Mouse (Mus musculus) B cell, adult 2 months (primary cell): ENCODE data around the gene Uncx.
"Not testable (repeated sequence)": the region's sequence is repeated elsewhere in the genome, so short reads cannot be mapped to it uniquely, and the experiment has no call there.

Source experiments
- DNase-seq, 2 experiments: peaks; one replicate each; pipeline ENCODE4 v3.0.0; 2022

Uncx gene

GRCm38 (mm10) chr5:139565462-139565861, 22.2 kb downstream of the Uncx start:
- DNase-seq, result no peak

DNA sequence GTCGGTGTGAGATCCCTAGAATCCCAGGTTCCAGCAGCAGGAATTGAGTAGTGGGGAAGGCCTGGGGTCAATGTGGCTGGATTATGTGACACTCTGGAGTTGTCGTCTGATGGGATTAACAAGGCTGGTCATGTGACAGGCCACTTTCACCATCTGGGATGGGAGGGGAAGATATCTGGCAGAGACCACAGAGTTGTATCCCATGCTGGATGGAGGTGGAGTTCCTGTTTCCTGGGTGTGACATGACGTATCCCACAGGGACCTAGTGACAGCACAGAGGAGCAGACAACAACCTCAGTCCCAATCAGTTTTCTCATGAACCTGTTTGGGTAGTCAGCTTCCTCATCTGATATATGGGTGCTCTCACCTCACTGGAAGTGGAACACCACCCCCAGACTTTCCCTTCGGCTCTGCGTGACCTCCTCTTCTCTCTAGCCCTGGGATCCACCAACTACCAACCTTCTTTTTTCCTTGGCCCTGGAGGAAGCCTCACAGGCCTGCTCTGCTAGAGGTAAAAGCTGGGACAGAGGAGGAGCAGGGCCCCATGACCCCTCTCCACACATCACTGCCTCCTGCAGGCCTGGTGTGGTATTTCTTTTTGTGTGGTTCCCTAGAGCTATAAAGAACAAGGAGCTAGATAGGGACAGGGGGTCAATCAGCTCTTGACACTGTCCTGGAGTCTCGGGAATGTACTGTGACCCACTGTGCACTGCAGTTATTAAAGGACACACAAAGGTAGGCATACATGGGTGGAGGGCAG, 23.5 kb downstream of the Uncx start:
- DNase-seq, result no peak

GRCm38 (mm10) chr5:139568079-139568478, 24.8 kb downstream of the Uncx start:
- DNase-seq, result no peak

DNA sequence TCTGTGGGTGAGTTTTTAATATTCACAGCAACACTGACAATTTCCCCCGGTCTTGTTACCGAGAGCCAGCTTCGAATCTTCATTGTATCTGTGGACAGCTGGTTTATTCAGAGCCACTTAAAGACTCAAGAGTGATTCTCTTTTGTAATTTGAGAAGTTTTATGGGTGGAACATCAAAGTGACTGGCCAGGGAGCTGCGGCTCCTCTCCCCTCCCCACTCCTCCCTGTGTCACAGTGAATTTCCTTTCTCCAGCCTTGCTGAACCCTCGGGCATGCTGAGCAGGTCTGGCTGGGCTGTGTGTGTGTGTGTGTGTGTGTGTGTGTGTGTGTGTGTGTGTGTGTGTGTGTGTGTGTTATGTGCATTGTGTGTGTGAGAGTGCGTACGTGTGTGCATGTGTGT, 29.2 kb downstream of the Uncx start:
- DNase-seq, result no peak

DNA sequence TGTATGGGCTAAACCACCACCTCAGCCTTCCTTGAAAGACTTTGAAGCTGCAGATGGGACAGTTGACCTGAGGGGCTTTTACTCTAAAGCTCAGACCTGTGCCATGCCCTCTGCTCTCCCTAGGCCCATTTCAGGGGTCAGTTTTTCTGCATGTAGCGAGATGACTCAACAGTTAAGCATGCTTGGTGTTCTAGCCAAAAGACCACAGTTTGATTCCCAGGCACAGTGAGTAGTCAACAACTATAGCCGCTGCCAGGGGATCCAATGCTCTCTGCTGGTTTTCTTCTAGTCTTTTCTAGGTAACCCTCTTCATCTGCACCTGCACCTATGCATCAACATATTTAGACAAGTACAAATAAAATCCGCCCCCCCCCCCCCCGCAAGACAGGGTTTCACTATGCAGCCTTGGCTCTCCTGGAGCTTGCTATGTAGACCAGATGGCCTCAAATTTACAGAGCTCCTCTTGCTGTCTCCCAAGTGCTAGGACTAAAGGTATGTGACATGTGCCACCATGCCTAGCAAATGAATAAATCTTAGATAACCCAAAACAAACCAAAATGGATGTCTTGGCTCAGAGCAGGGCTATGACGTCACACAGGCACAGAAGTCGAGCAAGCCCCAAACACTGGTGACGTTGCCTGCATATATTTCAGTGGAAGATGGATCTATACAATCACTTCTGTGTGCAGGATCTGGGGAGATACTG, 30.5 kb downstream of the Uncx start:
- no peak for DNase-seq

DNA sequence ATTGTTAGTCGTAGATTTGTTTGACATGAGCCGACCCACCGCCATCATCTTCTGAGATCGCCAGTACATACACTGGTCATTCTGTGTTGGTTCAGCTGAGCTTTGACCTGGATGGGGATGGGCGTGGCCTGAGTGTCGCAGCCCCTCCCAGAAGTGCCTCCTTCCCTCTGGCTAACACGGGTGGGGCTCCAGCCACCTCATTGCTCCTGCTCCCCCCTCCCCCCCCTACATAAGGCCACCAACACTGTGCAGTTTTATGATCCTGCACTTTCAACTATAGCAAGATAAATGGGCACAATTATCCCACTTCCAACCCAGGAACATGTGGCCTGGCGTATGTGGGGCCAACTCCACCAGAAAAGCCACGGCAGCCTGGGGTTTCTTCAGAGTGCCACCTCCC, 31.8 kb downstream of the Uncx start:
- DNase-seq, result no peak

DNA sequence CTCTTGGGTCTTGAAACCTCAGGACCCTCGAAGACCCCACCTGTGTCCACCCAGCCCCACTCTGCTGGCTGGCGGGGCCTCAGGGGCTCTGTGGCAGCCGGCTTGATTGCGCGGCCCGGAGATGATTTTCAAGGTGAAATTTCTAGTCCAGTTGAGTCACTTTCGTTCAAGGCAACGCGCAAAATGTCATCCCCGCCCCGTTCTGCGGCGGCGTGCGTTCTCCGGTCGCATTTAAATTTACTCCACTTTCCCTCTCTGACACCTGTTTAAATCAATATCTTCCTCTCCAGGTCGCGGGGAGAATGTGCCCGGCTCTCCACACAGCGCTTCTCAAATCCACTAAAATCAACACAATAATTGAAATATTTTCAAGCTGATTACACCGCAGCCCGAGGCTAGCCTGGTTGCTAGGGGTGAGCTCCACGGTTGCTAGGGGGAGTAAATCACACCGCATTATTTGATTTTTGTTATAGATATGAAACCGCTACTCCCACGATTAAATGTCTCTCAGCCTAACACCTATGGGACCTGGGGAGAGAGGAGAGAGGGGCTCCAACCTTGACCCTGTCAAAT, 37.0 kb downstream of the Uncx start:
- DNase-seq, result no peak

DNA sequence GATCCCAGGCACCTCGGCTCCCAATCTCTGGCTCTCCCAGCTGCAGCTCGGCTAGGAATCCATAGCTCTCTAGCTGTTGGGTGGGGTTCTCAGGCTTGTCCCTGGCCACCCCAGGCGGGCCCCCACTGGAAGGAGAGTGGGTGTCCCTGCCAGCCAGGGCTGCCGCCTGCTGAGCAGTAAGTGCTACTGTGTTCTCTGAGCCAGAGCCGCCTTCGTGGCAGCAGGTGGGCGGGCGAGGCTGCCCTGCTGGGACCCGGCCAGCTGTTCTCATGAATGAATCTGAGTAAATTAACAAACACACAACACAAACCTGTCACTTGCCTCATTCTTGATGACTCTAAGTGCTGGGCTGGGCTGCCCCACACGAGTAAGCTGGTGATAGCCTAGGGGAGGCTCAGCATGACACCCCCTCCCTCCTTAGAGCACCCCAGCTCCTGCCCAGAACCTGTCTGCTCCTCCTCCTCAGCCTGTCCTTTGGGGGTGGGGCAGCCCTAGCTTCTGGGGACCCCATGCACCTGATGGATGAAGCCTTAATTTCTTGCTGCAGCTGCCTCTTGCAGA, 38.1 kb downstream of the Uncx start:
- no peak for DNase-seq

GRCm38 (mm10) chr5:139584971-139585747, 41.9 kb downstream of the Uncx start:
- no peak for DNase-seq

- DNase-seq, result no peak
Observed at GRCm38 (mm10) chr5:139585748-139586060, 42.4 kb downstream of the Uncx start.

- peak; percentile 12 to 14 for DNase-seq
Observed at GRCm38 (mm10) chr5:139587459-139587858, 44.2 kb downstream of the Uncx start.

DNA sequence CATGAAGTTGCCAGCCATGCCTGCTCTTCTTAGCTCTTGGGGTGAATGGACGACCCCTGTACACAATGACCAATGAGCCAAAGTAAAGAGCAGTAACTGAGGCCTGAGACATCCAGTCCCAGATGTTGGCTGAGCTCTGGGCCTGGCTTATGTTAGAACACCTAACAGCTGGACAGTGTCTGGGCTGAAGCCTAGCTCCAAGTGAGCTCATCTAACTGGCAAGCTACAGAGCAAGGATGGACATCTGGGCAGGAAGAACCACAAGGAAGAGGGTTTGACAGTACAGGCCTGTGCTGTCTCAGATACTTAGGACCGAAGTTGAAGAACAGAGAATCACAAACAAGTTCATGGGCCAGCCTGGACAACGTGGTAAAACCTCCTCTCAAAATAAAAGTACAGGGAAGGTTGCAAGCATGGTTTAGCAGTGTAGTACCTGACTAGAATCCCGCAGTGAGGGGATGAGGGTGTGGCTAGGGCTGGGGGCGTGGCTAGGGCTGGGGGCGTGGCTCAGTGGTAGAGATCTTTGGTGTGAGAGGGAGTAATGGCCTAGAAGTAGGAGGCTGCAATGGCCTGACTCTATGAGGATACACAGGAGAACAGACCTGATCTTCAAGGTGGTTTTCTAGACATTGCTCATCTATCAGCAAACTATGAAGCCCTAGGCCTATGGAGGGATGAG, 47.5 kb downstream of the Uncx start:
- not testable (repeated sequence) for DNase-seq

- no peak for DNase-seq
Observed at GRCm38 (mm10) chr5:139592011-139592410, 48.7 kb downstream of the Uncx start.

DNA sequence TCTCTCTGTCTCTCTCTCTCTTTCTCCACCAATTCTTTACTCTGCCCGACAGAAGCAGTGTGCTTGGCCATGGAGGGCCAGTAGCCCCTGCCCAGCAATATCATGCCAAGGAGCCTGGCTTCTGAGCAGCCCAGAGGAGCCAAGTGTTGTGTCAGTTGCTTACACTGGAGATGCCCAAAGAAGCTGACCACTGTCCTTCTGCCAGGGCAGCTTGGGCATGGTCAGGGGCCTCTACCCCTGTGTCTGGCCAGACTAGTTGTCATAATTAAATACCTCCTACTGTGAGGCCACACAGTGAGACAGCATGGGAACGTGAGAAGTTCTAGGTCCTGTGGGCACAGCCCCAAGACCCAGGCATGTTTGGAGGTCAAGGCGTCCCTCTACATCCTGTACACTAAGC, 49.6 kb downstream of the Uncx start:
- no peak for DNase-seq

- DNase-seq, result no peak
Observed at GRCm38 (mm10) chr5:139593746-139594145, 50.5 kb downstream of the Uncx start.

GRCm38 (mm10) chr5:139595001-139595400, 51.7 kb downstream of the Uncx start:
- DNase-seq, result no peak
